Mouse (Mus musculus): ENCODE measurements around the gene Sh3bp4. TPM values are rescaled to one million over a fixed set of nuclear protein-coding genes. Genes with fewer than 3 reads are reported as not detected.

Gene Sh3bp4
- polyA plus RNA-seq, 1 experiment from 2014 or later, result 13.3 TPM

DNA sequence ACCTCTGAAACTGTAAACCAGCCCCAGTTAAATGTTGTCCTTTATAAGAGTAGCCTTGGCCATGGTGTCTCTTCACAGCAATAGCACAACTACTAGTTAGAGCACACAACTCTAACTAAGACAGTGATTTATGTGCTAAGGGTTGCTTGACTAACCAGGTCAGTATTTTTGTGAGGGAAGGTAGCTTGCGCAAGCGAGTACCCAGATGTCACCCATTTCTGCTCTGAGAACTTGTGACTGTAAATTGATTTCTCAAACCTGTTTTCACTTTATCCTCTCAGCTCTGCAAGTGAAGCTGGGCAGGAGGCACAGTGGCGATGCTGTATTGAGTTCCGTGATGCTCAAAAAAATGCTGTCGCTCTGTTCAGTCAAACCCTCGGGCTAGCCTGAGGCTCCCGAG lies 117.2 kb downstream of the Sh3bp4 start:
- Histone ChIP-seq H3K9ac (ENCODE audit: low read depth, low read length) (no peak overlapping the region), H3K9me3 (replicated peaks; ENCODE audit: control insufficient read depth, low read length, poor library complexity, severe bottlenecking) (no peaks in the 10 kb centered on the region), H3K36me3 (ENCODE audit: control insufficient read depth, insufficient read depth, low read length) (no peaks in the 10 kb centered on the region), H3K27me3 (ENCODE audit: control insufficient read depth, insufficient read depth, low read depth, low read length) (no peaks in the 10 kb centered on the region), H3K4me1 (ENCODE audit: control insufficient read depth, insufficient read depth, low read length) (peaks cover 15% of the 10 kb centered on the region), H3K27ac (ENCODE audit: low read length) (no peak overlapping the region), H3K4me2 (ENCODE audit: low read length) (no peak overlapping the region), H3K4me3 (ENCODE audit: low read depth, low read length) (no peak overlapping the region)
- ATAC-seq, result no peak
- 88% methylated on average over 7 of the region's 7 CpGs for WGBS

DNA sequence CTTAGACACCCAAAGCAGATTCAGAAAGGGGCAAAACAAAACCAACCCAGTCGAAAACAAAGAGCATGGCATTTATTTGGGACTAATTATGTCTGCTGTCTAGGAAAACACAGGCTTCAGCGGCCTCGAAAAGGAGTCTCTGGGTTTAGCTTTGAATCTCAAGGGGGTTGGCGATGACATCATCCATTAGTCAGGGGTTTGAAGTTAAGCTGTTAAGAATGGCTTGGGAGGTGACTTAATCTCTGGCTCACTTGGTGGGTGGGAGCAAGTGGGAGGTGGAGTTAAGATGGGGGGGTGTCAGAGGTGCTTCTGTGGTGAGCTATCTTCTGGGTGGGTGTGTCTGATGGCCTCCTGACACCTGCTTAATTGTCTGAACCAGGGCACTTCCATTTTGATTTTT lies 117.9 kb downstream of the Sh3bp4 start:
- H3K4me2 ChIP-seq (ENCODE audit: low read length), result no peak overlapping the region
- H3K4me1 ChIP-seq (ENCODE audit: control insufficient read depth, insufficient read depth, low read length), result peaks cover 10% of the 10 kb centered on the region
- WGBS, result 17% methylated on average over 4 of the region's 4 CpGs
- H3K27ac ChIP-seq (ENCODE audit: low read length), result no peak overlapping the region
- H3K27me3 ChIP-seq (ENCODE audit: control insufficient read depth, insufficient read depth, low read depth, low read length), result no peaks in the 10 kb centered on the region
- no peaks in the 10 kb centered on the region for H3K36me3 ChIP-seq (ENCODE audit: control insufficient read depth, insufficient read depth, low read length)
- no peak overlapping the region for H3K4me3 ChIP-seq (ENCODE audit: low read depth, low read length)
- no peak for ATAC-seq
- H3K9ac ChIP-seq (ENCODE audit: low read depth, low read length), result no peak overlapping the region
- no peaks in the 10 kb centered on the region for H3K9me3 ChIP-seq (replicated peaks; ENCODE audit: control insufficient read depth, low read length, poor library complexity, severe bottlenecking)

DNA sequence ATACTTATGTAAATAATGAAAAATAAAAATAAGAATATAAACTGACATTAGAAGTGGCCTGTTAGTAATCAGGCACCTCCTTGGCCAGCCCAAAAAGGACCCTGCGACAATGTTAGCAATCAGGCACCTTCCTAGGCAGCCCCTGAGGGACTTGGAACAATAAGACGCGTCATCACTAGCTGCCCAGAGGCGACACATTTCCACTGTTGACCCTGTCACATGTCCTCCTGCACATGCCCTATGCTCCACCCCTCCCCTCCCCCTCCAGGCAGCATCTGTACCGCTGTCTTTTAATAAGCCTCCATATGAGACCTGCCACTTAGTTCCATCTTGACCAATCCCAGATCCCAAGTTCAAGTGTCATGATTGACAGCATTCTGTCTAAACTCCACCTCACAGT lies 119.0 kb downstream of the Sh3bp4 start:
- Histone ChIP-seq H3K4me3 (ENCODE audit: low read depth, low read length) (no peak overlapping the region), H3K27me3 (ENCODE audit: control insufficient read depth, insufficient read depth, low read depth, low read length) (no peaks in the 10 kb centered on the region), H3K36me3 (ENCODE audit: control insufficient read depth, insufficient read depth, low read length) (no peaks in the 10 kb centered on the region), H3K4me1 (ENCODE audit: control insufficient read depth, insufficient read depth, low read length) (no peaks in the 10 kb centered on the region), H3K9ac (ENCODE audit: low read depth, low read length) (no peak overlapping the region), H3K27ac (ENCODE audit: low read length) (no peak overlapping the region), H3K4me2 (ENCODE audit: low read length) (no peak overlapping the region), H3K9me3 (replicated peaks; ENCODE audit: control insufficient read depth, low read length, poor library complexity, severe bottlenecking) (no peaks in the 10 kb centered on the region)
- ATAC-seq, result no peak
- 57% methylated on average over 5 of the region's 5 CpGs for WGBS

DNA sequence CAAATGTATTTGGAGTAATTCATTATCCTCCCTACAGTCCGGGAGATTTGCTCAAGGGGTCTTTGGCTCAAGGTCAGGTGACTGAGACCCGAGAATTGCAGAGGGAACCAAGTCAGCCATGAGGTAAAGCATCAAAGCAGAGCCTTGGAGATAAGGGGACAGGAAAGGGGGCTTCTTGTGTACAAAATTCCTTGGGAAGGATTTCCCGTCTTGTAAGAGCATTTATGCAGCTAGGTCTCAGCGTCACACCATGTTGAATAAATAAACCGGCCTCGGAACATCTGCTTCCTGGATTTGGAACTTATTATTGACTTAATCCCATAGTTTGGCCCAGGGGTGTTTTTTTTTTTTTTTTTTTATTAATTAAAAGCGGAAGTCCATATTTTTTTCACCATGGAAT lies 120.4 kb downstream of the Sh3bp4 start:
- no peak for ATAC-seq
- Histone ChIP-seq H3K4me2 (ENCODE audit: low read length) (no peak overlapping the region), H3K9me3 (replicated peaks; ENCODE audit: control insufficient read depth, low read length, poor library complexity, severe bottlenecking) (no peaks in the 10 kb centered on the region), H3K27me3 (ENCODE audit: control insufficient read depth, insufficient read depth, low read depth, low read length) (no peaks in the 10 kb centered on the region), H3K4me1 (ENCODE audit: control insufficient read depth, insufficient read depth, low read length) (no peaks in the 10 kb centered on the region), H3K36me3 (ENCODE audit: control insufficient read depth, insufficient read depth, low read length) (no peaks in the 10 kb centered on the region), H3K4me3 (ENCODE audit: low read depth, low read length) (no peak overlapping the region), H3K27ac (ENCODE audit: low read length) (no peak overlapping the region), H3K9ac (ENCODE audit: low read depth, low read length) (no peak overlapping the region)
- 32% methylated on average over 7 of the region's 7 CpGs for WGBS

DNA sequence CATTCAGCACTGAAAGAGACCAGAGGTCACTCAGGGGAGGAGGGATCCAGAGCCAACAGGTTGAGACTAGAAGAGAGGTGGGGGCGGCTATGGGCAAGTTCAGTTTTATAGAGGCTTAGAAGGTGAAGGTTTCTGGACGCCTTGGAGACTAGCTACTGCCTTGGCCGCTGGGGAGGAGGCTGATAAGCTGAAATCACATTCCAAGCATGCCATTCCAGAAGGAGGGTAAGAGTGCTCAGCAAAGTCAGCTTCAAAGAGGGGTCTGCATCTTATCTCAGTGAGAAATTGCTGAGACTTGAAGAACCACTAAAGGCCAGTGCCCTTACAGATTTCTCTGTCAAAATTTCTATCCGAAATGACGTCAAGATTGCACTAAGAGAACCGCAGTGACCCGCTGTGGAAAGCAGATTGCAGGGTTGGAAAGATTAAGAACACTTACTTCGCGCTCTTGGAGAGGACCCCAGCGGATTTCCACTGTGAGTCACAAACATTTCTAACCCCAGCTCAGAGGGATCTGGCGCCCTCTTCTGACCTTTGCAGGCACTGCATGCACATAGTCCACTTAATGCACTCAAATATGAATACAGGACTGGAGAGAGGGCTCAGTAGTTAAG lies 121.0 kb downstream of the Sh3bp4 start:
- Histone ChIP-seq H3K9ac (ENCODE audit: low read depth, low read length) (no peak overlapping the region), H3K9me3 (replicated peaks; ENCODE audit: control insufficient read depth, low read length, poor library complexity, severe bottlenecking) (no peaks in the 10 kb centered on the region), H3K4me1 (ENCODE audit: control insufficient read depth, insufficient read depth, low read length) (no peaks in the 10 kb centered on the region), H3K4me2 (ENCODE audit: low read length) (no peak overlapping the region), H3K27me3 (ENCODE audit: control insufficient read depth, insufficient read depth, low read depth, low read length) (no peaks in the 10 kb centered on the region), H3K27ac (ENCODE audit: low read length) (peak overlapping the region; percentile 29; the same call in 1 of the 2 replicates), H3K4me3 (ENCODE audit: low read depth, low read length) (no peak overlapping the region), H3K36me3 (ENCODE audit: control insufficient read depth, insufficient read depth, low read length) (no peaks in the 10 kb centered on the region)
- no peak for ATAC-seq
- WGBS, result 19% methylated on average over 11 of the region's 11 CpGs

DNA sequence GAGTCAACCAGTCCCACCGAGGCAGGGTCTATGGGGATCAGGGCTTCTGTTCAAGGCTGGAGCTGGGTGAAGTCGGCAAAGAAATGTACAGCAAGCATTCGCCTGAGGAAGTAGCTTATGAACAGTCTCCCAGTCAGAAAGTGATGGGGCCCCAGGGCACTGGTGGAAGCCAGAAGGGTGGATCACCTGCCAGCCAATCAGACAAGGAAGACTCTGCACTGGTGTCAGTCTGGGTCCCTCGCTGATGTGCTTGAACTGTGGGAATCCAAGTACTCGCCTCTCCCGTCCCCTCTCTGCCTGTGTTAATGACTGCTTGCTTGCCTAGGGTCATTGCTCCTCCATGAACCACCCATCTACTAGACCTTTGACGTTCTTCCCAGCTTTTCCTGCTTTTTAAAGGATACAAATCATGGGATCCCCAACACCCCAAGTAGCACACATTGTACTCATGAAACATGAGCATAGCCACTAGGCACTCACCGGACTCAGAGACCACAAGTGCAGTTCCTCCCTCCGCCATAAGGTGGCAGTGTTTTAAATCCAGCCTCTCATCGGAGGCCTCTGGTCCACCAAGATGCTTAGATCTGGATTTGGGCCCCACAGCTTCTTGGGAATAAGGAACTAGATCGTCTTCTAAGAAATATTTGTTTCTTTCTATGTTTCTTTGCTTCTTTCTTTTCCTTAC lies 122.5 kb downstream of the Sh3bp4 start:
- 74% methylated on average over 11 of the region's 11 CpGs for WGBS
- Histone ChIP-seq H3K4me3 (ENCODE audit: low read depth, low read length) (no peak overlapping the region), H3K9ac (ENCODE audit: low read depth, low read length) (no peak overlapping the region), H3K4me1 (ENCODE audit: control insufficient read depth, insufficient read depth, low read length) (no peaks in the 10 kb centered on the region), H3K27ac (ENCODE audit: low read length) (no peak overlapping the region), H3K36me3 (ENCODE audit: control insufficient read depth, insufficient read depth, low read length) (no peaks in the 10 kb centered on the region), H3K4me2 (ENCODE audit: low read length) (no peak overlapping the region), H3K27me3 (ENCODE audit: control insufficient read depth, insufficient read depth, low read depth, low read length) (no peaks in the 10 kb centered on the region), H3K9me3 (replicated peaks; ENCODE audit: control insufficient read depth, low read length, poor library complexity, severe bottlenecking) (no peaks in the 10 kb centered on the region)
- ATAC-seq, result no peak

DNA sequence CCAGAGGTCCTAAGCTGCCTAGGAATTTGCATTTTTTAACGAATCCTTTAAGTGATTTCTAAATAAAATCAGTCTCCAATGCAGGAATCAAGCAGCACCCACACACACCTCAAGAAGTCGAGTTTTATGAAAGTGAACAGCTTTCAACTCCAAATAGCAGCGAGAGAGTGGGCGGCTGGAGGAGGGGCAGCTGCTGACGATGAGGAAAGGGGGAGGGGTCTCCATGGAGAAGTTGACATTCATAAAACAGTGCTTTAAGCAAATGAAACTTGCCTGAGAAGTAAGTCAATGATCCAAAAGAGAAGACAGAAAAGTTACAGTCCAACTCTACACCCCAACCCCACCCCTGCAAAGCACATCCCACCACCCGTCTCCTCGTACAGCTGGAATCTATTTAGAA lies 123.4 kb downstream of the Sh3bp4 start:
- Histone ChIP-seq H3K27me3 (ENCODE audit: control insufficient read depth, insufficient read depth, low read depth, low read length) (no peaks in the 10 kb centered on the region), H3K36me3 (ENCODE audit: control insufficient read depth, insufficient read depth, low read length) (no peaks in the 10 kb centered on the region), H3K9ac (ENCODE audit: low read depth, low read length) (no peak overlapping the region), H3K9me3 (replicated peaks; ENCODE audit: control insufficient read depth, low read length, poor library complexity, severe bottlenecking) (no peaks in the 10 kb centered on the region), H3K4me1 (ENCODE audit: control insufficient read depth, insufficient read depth, low read length) (no peaks in the 10 kb centered on the region), H3K27ac (ENCODE audit: low read length) (no peak overlapping the region), H3K4me3 (ENCODE audit: low read depth, low read length) (no peak overlapping the region), H3K4me2 (ENCODE audit: low read length) (no peak overlapping the region)
- no peak for ATAC-seq
- WGBS, result 81% methylated on average over 7 of the region's 7 CpGs

DNA sequence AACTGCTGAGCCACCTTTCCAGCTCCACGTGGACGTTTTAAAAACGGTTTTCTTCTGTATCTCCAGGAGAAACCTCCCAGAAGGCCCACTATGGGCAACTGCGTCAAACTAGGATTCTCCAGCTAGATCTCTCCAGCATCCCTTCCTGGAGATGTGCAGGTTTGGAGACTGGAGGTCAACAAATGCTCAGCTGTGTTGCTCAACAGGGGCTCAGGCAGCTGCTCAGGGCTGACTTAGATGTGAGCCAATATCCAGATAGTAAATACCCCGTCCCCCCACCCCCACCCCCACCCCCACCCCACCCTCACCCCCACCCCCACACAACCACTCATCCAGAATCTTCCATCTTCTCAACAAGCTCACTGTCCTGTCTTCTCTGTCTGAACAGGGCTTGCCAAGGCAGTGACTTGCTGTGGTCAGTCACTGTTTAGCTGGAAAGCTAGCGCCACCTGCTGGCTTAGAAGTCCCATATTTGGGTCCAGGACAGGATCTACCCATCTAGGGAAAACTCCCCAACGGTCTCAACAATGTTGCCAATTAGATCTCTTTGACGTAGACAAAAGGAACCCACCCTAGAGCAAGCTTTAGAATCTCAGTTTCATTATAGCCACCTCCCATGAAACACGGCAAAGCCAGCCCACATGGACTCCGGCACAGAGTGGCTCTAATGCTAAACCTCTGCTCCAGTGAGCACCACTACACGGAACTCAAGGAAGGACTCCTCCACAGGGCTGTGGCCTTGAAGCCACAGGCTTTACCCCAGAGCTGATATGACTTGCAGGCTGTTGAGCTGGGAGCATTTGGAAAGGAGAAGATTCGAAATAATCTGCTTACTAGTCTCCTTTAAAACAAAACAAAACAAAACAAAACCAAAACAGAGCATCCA lies 125.9 kb downstream of the Sh3bp4 start:
- Histone ChIP-seq H3K9ac (ENCODE audit: low read depth, low read length) (no peak overlapping the region), H3K9me3 (replicated peaks; ENCODE audit: control insufficient read depth, low read length, poor library complexity, severe bottlenecking) (no peaks in the 10 kb centered on the region), H3K4me3 (ENCODE audit: low read depth, low read length) (no peak overlapping the region), H3K4me1 (ENCODE audit: control insufficient read depth, insufficient read depth, low read length) (no peaks in the 10 kb centered on the region), H3K36me3 (ENCODE audit: control insufficient read depth, insufficient read depth, low read length) (no peaks in the 10 kb centered on the region), H3K4me2 (ENCODE audit: low read length) (no peak overlapping the region), H3K27ac (ENCODE audit: low read length) (no peak overlapping the region), H3K27me3 (ENCODE audit: control insufficient read depth, insufficient read depth, low read depth, low read length) (no peaks in the 10 kb centered on the region)
- peak; percentile 89 for ATAC-seq
- 48% methylated on average over 12 of the region's 12 CpGs for WGBS
